Mouse (Mus musculus) lung, postnatal 0 days (tissue): ENCODE measurements around the gene Mgst2.

Experiments used
- CTCF ChIP-seq: IDR thresholded peaks from 2 replicates; pipeline ENCODE4 v1.5.1; 2016; ENCODE audit warnings: antibody characterized with exemption, mild to moderate bottlenecking
- EP300 ChIP-seq: IDR thresholded peaks from 2 replicates; pipeline ENCODE4 v1.6.1; 2016; ENCODE audit warnings: antibody characterized with exemption, mild to moderate bottlenecking, control low read depth

DNA sequence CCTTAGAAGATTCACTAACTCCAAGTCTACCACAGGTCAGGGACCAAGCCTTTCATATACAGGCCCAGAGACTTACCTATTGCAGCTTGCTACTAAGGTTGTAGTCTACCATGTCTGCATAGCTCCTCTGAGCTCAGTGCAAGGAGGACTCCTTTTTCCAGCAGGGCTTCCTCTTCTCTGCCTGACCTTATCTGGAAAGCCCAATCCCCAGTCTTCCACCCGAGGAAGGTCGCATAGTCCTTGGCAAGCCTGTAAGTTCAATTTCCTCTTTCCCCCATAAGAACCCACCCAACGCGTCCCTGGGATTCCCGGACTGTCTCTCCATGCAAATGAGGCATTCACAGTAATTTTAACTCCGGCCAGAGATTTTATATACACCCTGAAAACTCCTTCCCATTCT lies 66.1 kb downstream of the Mgst2 start:
- TF ChIP-seq CTCF (no peak), EP300 (no peak)
